Mouse (Mus musculus) limb, embryonic 10.5 days (tissue): ENCODE measurements around the gene Itgb8. TPM values are rescaled to one million over a fixed set of nuclear protein-coding genes. Genes with fewer than 3 reads are reported as not detected.
A peak's percentile ranks its signal among the peaks of the same experiment; 100 is the strongest.

ENCODE experiments used
- DNase-seq: peaks from one replicate; pipeline ENCODE4 v3.0.0-alpha.2; 2017; ENCODE audit warnings: low spot score
- H3K27ac ChIP-seq: fragments of 300-500 bp; sonication (generic); 2 replicates; pipeline ENCODE4 v1.5.1; 2016; ENCODE audit warnings: mild to moderate bottlenecking
- H3K27me3 ChIP-seq: fragments of 300-500 bp; sonication (generic); 2 replicates; pipeline ENCODE4 v1.6.1; 2016; ENCODE audit warnings: low read depth, mild to moderate bottlenecking; ENCODE audit not compliant: poor library complexity, severe bottlenecking
- H3K36me3 ChIP-seq: fragments of 300-500 bp; sonication (generic); 2 replicates; pipeline ENCODE4 v1.6.1; 2016; ENCODE audit warnings: mild to moderate bottlenecking, moderate library complexity
- H3K4me1 ChIP-seq: fragments of 300-500 bp; sonication (generic); 2 replicates; pipeline ENCODE4 v1.6.1; 2016
- H3K4me3 ChIP-seq: fragments of 300-500 bp; sonication (generic); 2 replicates; pipeline ENCODE4 v1.5.1; 2016; ENCODE audit warnings: mild to moderate bottlenecking, moderate library complexity
- H3K9me3 ChIP-seq: fragments of 300-500 bp; sonication (generic); replicated peaks from 2 replicates; pipeline ENCODE4 v1.6.1; 2016; ENCODE audit warnings: mild to moderate bottlenecking
- WGBS: fragments of 180-500 bp; shearing (Covaris S2); methylation state at CpG from one replicate; pipeline ENCODE4 v1.1.7; 2016; 5-methylcytosine and 5-hydroxymethylcytosine counted together
- polyA plus RNA-seq: library from polyadenylated mRNA; unstranded; fragments of >200 nt; fragmentation: Nextera tagmentation; extraction: Ambion mirVana; gene quantifications from 2 replicates; pipeline ENCODE4 v1.2.1, GENCODE M21; 2016

Itgb8 gene
- 1.5 and 4.2 TPM in 2 replicates for polyA plus RNA-seq

- 1% methylated on average over 29 of the region's 29 CpGs for WGBS
- Histone ChIP-seq H3K27me3 (no peaks in the 10 kb centered on the region), H3K27ac (peak within 1 kb of the TSS; percentile 93), H3K4me1 (peaks cover 27% of the 10 kb centered on the region), H3K36me3 (no peaks in the 10 kb centered on the region), H3K9me3 (no peaks in the 10 kb centered on the region), H3K4me3 (peak within 1 kb of the TSS; percentile 72)
- DNase-seq, result peak; percentile 63
These were observed at the start of gene Itgb8 for GRCm38 (mm10) chr12:119238696-119239415. TSS of gene Itgb8 (minus strand) at chr12:119238802.

- H3K27me3 ChIP-seq, result no peaks in the 10 kb centered on the region
- H3K9me3 ChIP-seq, result no peaks in the 10 kb centered on the region
- no peaks in the 10 kb centered on the region for H3K36me3 ChIP-seq
- H3K4me1 ChIP-seq, result peaks cover 9% of the 10 kb centered on the region; the same call in 1 of the 2 replicates
- DNase-seq, result no peak
- no peak overlapping the region for H3K27ac ChIP-seq
- no peak overlapping the region for H3K4me3 ChIP-seq
- WGBS, result 82% methylated on average over 1 of the region's 1 CpGs
These were observed 37.7 kb upstream of the Itgb8 start for GRCm38 (mm10) chr12:119276282-119276681.

GRCm38 (mm10) chr12:119273605-119274004 lies 35.0 kb upstream of the Itgb8 start:
- Histone ChIP-seq H3K9me3 (no peaks in the 10 kb centered on the region), H3K4me3 (no peak overlapping the region), H3K4me1 (peaks cover 9% of the 10 kb centered on the region; the same call in 1 of the 2 replicates), H3K27me3 (no peaks in the 10 kb centered on the region), H3K36me3 (no peaks in the 10 kb centered on the region), H3K27ac (peak overlapping the region; percentile 36; the same call in 1 of the 2 replicates)
- no peak for DNase-seq
- 7% methylated on average over 1 of the region's 1 CpGs for WGBS

- H3K4me3 ChIP-seq, result no peak overlapping the region
- no peaks in the 10 kb centered on the region for H3K36me3 ChIP-seq
- peaks cover 11% of the 10 kb centered on the region for H3K4me1 ChIP-seq
- DNase-seq, result no peak
- no peak overlapping the region for H3K27ac ChIP-seq
- H3K9me3 ChIP-seq, result no peaks in the 10 kb centered on the region
- WGBS, result 69% methylated on average over 1 of the region's 1 CpGs
- no peaks in the 10 kb centered on the region for H3K27me3 ChIP-seq
These were observed 33.4 kb upstream of the Itgb8 start for GRCm38 (mm10) chr12:119271964-119272363.

GRCm38 (mm10) chr12:119270036-119270435 lies 31.4 kb upstream of the Itgb8 start:
- H3K9me3 ChIP-seq, result no peaks in the 10 kb centered on the region
- no peak for DNase-seq
- peaks cover 16% of the 10 kb centered on the region for H3K4me1 ChIP-seq
- H3K27ac ChIP-seq, result no peak overlapping the region
- no peaks in the 10 kb centered on the region for H3K36me3 ChIP-seq
- H3K27me3 ChIP-seq, result no peaks in the 10 kb centered on the region
- H3K4me3 ChIP-seq, result no peak overlapping the region
- 70% methylated on average over 2 of the region's 2 CpGs for WGBS

- H3K27ac ChIP-seq, result no peak overlapping the region
- no peak overlapping the region for H3K4me3 ChIP-seq
- H3K27me3 ChIP-seq, result no peaks in the 10 kb centered on the region
- H3K4me1 ChIP-seq, result peaks cover 15% of the 10 kb centered on the region
- no peaks in the 10 kb centered on the region for H3K9me3 ChIP-seq
- no peaks in the 10 kb centered on the region for H3K36me3 ChIP-seq
- WGBS, result 72% methylated on average over 1 of the region's 1 CpGs
- DNase-seq, result no peak
These were observed 30.1 kb upstream of the Itgb8 start for GRCm38 (mm10) chr12:119268723-119269122.

- no peak for DNase-seq
- Histone ChIP-seq H3K27ac (no peak overlapping the region), H3K9me3 (no peaks in the 10 kb centered on the region), H3K4me1 (peaks cover 7% of the 10 kb centered on the region), H3K4me3 (no peak overlapping the region), H3K27me3 (no peaks in the 10 kb centered on the region), H3K36me3 (no peaks in the 10 kb centered on the region)
- 98% methylated on average over 3 of the region's 3 CpGs for WGBS
These were observed 25.9 kb upstream of the Itgb8 start for GRCm38 (mm10) chr12:119264506-119264905.

- H3K36me3 ChIP-seq, result no peaks in the 10 kb centered on the region
- no peaks in the 10 kb centered on the region for H3K27me3 ChIP-seq
- no peak overlapping the region for H3K4me3 ChIP-seq
- no peaks in the 10 kb centered on the region for H3K9me3 ChIP-seq
- no peak overlapping the region for H3K27ac ChIP-seq
- DNase-seq, result no peak
- no peaks in the 10 kb centered on the region for H3K4me1 ChIP-seq
- WGBS, result 75% methylated on average over 1 of the region's 1 CpGs
These were observed 10.0 kb upstream of the Itgb8 start for GRCm38 (mm10) chr12:119248581-119248980.

GRCm38 (mm10) chr12:119241071-119241470 lies 2.5 kb upstream of the Itgb8 start:
- 59% methylated on average over 1 of the region's 1 CpGs for WGBS
- H3K27ac ChIP-seq, result no peak overlapping the region
- no peaks in the 10 kb centered on the region for H3K9me3 ChIP-seq
- H3K4me1 ChIP-seq, result peaks cover 25% of the 10 kb centered on the region
- H3K36me3 ChIP-seq, result no peaks in the 10 kb centered on the region
- no peak for DNase-seq
- no peaks in the 10 kb centered on the region for H3K27me3 ChIP-seq
- H3K4me3 ChIP-seq, result no peak overlapping the region

- peak overlapping the region; percentile 93 for H3K27ac ChIP-seq
- under 1% methylated on average over 35 of the region's 35 CpGs for WGBS
- no peaks in the 10 kb centered on the region for H3K36me3 ChIP-seq
- peak overlapping the region; percentile 72 for H3K4me3 ChIP-seq
- DNase-seq, result peak; percentile 80
- no peaks in the 10 kb centered on the region for H3K27me3 ChIP-seq
- H3K4me1 ChIP-seq, result peaks cover 27% of the 10 kb centered on the region
- no peaks in the 10 kb centered on the region for H3K9me3 ChIP-seq
These were observed 494 bp downstream of the Itgb8 start for GRCm38 (mm10) chr12:119237921-119238695.

GRCm38 (mm10) chr12:119237241-119237920 lies 1.2 kb downstream of the Itgb8 start:
- H3K4me1 ChIP-seq, result peaks cover 27% of the 10 kb centered on the region
- peak overlapping the region; percentile 72 for H3K4me3 ChIP-seq
- no peaks in the 10 kb centered on the region for H3K27me3 ChIP-seq
- H3K9me3 ChIP-seq, result no peaks in the 10 kb centered on the region
- H3K36me3 ChIP-seq, result no peaks in the 10 kb centered on the region
- DNase-seq, result no peak
- H3K27ac ChIP-seq, result peak overlapping the region; percentile 93
- under 1% methylated on average over 13 of the region's 13 CpGs for whole genome bisulfite sequencing

- WGBS, result 98% methylated on average over 2 of the region's 2 CpGs
These were observed 6.8 kb downstream of the Itgb8 start for GRCm38 (mm10) chr12:119231831-119232230.

GRCm38 (mm10) chr12:119230444-119230843 lies 8.2 kb downstream of the Itgb8 start:
- DNase-seq, result no peak
- no peak overlapping the region for H3K4me3 ChIP-seq
- no peak overlapping the region for H3K27ac ChIP-seq
- H3K4me1 ChIP-seq, result no peaks in the 10 kb centered on the region
- H3K9me3 ChIP-seq, result no peaks in the 10 kb centered on the region
- H3K36me3 ChIP-seq, result no peaks in the 10 kb centered on the region
- no peaks in the 10 kb centered on the region for H3K27me3 ChIP-seq

More at GRCm38 (mm10) chr12:119231831-119232230, 6.8 kb downstream of the Itgb8 start:
- H3K27me3 ChIP-seq, result no peaks in the 10 kb centered on the region
- H3K9me3 ChIP-seq, result no peaks in the 10 kb centered on the region
- no peak overlapping the region for H3K4me3 ChIP-seq
- DNase-seq, result no peak
- no peaks in the 10 kb centered on the region for H3K36me3 ChIP-seq
- H3K27ac ChIP-seq, result no peak overlapping the region
- H3K4me1 ChIP-seq, result peaks cover 2% of the 10 kb centered on the region; the same call in 1 of the 2 replicates
